Mouse (Mus musculus): ENCODE measurements around the gene Dclk2.

Gene Dclk2

DNA sequence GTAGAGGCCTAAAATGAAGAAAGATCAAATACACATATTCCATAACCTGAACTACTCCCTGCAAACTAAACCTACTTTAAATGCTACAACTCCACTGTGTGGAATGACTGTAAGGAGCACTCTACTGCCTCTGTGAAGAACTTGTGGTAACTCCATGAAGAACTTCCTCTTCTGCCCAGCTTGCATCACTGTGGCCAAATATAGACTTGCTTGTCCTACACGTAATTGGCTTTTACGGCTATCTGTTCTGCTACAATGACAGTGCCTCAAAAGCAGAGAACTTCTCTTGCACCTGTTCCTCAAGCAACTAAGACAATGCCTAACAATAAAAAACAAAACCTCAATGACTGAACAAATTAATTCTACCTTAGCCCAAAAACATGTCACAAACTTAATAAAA lies 26.2 kb downstream of the Dclk2 start:
- in situ Hi-C loops (cut with MboI, MseI) = no loop called here

DNA sequence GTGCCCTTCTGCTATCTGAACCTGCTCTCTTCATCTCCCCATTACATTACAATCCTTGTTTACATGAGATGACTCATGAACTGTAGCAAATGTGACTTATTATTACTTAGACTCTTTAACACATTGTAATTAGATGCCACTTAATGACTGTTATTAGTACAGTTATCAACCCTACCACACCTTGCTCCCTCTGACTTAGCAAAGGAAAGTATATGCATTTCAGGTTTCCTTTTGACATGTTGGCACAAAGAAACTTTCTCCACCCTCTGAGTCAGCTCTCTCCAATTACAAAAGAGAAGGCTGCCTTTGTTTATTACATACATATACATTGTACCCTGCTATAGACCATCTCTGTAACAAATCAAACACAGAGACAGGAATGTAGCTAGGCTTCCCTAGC lies 33.1 kb downstream of the Dclk2 start:
- in situ Hi-C loops (cut with MboI, MseI) = no loop called here

DNA sequence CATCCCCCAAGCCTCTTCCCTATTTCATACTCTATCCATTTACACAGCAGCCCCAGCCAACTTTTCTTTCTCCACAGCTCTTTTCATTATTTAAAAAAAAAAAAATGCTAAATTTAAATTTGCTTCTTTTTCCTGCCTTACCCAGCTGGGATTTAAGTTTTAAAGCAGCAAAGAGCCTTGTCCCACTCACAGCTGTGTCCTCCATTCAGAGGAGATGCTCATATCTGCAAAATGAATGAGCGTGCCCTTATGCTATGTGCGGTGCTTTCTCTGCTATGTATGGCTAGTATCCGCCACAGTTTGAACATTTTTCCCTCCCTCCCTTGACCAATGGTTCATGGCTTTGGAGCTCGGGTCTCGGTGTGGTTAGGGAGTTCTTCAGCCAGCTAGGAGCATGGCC lies 35.5 kb downstream of the Dclk2 start:
- in situ Hi-C loops (cut with MboI, MseI) = no loop called here

DNA sequence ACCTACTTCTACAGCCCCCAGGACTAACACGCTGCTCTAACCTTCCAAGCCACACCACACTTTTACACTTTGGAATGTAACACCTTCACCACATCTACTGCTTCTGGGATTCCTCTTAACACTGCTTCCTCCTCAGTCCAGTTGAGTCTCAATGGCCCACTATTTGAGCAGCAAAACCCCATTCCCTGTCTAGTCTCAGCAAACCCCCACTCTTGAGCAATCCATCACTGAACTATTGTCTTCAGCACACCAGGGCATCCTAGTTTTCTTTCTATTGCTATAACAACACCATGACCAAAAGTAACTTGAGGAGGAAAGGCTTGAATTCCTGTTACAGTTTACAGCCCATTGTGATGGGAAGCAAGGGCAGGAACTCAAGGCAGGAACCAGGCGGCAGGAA lies 36.2 kb downstream of the Dclk2 start:
- in situ Hi-C loops (cut with MboI, MseI) = no loop called here

DNA sequence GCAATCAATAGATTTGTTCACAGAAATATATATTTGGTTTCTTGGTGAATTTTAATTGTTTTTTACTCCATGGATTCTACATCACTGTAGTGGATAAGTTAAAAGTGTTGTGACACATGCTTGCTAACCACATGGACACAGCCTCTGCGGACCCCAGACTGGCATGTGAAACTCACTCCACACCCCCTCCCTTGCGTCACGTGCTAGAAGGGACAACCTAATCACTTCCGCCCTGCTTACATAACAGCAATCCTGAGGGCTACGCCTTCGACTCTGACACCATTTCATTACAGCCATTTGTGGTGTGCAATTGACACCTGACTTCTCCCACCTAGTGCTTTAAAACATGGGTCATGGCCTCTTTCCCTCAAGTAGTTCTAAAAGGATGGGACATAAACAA lies 36.7 kb downstream of the Dclk2 start:
- in situ Hi-C loops (cut with MboI, MseI) = no loop called here

DNA sequence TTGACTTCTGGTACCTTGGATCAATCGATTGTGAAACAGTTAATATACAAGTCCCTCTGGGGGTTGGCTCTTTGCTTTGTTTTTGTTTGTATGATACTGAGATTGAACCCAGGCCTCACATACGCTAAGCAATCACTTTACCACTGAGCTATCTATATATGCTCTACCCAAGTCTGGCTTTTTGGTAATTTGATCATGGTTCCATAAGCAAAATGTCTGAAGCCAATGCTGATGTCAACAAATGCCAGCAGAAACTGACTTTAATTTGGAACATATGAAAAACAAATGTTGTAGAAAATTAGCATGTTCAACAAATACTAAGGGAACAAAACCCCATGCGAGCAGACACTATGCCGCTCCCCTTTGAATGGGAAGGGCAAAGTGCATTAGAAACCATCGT lies 44.7 kb downstream of the Dclk2 start:
- in situ Hi-C loops (cut with MboI, MseI) = loop anchor here (5.0 kb wide), 1 partner anchor 101 kb away; no protein-coding TSS in a partner anchor

DNA sequence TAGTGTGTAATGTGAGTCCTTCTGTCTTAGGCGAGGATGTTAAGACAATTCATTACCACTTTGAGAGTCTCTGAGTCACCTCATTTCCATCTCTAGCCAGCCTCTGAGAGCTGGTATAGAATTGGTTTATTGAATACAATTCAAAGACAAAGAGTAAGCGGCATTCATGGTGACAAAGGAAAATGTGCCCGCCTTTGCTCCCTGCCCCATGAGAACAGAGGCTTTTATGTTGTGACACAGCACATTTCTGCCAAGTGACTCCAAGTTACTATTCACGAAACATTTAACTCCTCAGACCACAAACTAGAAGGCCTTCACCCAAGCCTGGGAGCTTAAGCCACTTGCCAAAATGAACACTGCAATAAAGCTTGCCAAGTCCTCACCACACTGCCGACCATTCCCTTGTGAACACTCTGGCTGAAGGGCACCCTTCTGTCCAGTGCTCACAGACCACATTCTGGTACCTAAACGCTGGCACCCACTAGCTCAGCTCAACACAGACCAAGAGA lies 47.5 kb downstream of the Dclk2 start:
- in situ Hi-C loops (cut with MboI, MseI) = no loop called here

DNA sequence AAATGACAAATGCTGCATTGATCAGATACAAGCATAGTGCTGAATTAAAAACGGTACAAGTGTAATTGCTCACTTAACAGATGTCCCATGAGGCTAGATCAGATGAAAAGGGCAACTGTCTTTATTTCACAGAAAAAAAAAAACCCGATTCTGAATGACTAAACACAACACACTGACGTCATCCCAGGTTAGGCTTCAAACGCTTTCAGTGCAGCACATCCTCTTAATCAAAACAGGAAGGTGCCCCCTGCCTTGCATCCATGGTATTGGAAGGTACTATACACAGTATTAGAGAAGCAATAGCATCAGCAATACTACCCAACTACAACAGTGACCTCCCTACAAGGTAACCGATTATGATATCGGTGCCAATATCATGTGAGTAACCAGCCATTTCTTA lies 49.7 kb downstream of the Dclk2 start:
- in situ Hi-C loops (cut with MboI, MseI) = no loop called here

DNA sequence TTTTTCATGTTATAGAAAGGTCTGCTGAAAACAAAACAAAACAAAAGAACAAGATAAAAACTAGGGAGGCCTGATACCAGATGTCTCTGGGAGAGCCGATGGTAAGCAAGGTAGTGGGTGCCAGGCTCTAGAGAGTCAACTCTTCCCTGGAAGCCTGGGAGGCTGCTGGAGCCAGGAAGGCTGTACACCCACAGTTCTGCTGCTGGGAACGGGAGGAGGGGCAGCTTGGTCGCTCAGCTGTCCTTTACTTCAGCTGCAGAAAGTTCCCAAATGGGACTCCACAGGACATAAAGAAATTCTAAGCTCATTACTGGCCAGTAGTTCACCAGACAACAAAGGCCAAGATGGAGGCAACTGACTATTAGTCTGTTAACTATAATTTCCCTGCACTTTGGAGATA lies 50.2 kb downstream of the Dclk2 start:
- in situ Hi-C loops (cut with MboI, MseI) = no loop called here

DNA sequence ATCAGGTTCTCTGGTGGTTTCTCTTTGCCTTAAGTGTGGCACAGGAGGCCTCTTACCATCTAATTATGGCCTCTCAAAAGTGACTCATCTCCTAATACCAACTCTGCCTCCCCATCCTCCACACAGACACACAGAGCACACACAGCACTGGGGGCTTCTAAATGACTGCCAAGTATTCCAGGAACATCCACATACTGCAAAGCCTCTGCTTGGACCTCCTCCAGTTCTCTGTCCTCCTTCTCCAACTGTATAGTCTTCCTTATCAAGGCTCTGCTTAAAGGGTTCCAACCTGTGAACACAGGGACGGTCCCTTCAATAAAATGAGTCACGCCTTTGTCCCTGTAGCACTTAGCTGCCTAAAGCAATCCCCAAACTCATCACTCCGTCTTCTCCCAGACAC lies 51.9 kb downstream of the Dclk2 start:
- in situ Hi-C loops (cut with MboI, MseI) = no loop called here

DNA sequence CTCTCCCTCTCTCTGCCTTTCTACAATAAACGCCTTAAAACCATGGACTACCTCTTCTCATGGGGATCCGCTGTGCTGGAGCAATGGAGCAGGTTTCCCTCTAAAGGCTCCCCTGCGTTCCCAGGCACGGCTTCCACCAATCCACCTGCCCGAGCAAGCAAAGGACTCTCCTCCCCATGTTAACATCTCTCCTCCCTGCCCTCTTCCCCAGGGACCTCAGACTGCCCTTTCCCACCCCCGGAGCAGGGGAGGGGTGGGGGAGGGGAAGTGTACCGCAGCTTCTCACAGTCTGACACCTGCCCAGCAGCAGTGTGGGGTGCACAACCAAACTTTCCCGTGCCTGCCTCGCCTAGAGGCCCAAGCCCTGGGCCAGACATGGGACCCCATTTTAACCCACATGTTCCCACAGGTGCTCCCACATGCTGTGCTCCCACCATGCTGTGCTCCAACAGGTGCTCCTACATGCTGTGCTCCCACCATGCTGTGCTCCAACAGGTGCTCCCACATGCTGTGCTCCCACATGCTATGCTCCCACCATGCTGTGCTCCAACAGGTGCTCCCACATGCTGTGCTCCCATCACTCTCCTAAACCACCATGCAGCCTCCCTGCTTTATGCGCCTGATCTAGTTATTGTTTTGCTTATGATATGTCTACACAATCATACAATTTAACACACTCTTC lies 57.2 kb downstream of the Dclk2 start:
- in situ Hi-C loops (cut with MboI, MseI) = no loop called here

DNA sequence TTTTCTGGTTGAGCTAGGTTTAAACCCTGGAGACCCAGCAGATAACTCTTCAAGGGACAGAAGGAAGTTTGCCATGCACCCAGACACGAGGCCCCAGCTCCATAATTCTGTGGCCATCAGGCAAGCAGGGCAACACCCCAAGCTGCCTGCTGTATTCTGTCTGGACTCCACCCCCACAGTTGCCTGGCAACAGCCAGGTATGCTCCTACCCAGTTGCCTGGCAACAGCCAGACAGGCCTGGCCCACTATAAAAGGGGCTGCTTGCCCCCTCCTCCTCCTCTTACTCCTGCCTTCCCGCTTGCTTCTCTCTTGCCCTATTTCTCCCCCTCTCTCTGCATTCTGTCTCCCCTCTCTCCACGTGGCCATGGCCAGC lies 57.7 kb downstream of the Dclk2 start:
- in situ Hi-C loops (cut with MboI, MseI) = no loop called here

DNA sequence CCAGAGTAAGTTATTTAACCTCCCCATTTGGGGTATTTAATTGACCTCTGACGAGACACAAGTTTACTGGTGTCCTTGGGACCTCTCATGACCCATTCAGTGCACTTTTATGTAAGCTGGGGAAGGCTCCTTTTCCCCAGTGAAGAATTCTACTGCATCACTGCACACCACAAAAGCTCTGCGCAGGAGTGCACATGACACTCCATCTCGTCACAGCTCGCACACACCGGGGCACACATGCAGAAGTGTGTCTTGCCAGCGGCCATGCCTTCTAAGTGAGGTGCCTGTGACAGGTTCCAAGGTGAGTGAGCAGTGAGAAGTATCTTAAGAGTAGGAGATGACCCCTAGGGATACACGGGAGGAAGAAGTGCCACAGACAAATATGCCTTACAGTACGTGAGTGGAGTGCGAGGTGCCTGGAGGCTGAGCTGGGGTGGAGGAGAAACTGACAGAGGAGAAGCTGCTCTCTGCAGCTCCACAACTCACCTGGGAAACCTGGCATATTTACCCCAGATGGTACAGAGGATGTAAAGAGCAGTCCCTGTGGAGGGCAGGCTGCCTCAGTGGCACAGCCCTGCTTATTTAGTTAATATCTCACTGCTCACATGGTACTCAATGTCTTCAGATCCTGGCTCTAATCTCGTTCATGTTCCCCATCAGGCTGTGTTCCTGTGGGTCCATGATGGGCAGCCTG lies 58.3 kb downstream of the Dclk2 start:
- in situ Hi-C loops (cut with MboI, MseI) = no loop called here

DNA sequence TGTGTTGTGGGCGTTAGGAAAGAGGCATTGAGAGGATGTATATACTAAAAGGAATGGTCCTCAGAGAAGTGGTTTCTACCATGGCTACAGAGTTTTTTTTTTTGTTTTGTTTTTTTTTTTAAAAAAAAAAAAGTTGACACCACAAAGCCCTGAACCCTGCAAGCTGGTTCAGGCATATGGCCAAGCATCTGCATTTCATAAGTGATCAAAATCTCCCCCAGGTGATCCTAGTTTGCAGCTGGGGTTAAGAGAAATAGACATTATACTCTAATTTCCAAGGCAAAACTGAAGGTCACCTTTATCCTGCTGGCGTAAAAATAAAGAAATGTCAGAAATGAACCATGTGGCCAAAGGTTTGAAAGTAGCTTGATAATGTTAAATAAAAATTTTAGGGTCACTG lies 60.9 kb downstream of the Dclk2 start:
- in situ Hi-C loops (cut with MboI, MseI) = no loop called here

DNA sequence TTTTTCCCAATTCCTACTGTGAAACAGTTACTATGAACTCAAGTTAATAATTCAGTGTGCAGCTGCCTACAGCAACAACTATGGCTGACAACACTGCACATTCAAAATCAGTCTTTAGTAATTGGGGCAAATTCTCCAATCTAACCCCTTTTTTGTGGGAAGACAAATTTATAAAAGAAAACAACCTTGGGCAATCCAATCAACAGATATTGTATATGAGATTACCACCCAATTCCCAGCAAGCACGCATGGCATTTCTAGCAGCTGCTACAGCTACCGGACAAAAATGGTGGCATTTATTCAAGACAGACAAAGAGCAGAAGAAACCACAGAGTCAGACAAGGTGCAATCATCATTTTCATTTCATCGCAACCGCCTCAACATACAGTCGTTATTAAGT lies 62.0 kb downstream of the Dclk2 start:
- in situ Hi-C loops (cut with MboI, MseI) = no loop called here

DNA sequence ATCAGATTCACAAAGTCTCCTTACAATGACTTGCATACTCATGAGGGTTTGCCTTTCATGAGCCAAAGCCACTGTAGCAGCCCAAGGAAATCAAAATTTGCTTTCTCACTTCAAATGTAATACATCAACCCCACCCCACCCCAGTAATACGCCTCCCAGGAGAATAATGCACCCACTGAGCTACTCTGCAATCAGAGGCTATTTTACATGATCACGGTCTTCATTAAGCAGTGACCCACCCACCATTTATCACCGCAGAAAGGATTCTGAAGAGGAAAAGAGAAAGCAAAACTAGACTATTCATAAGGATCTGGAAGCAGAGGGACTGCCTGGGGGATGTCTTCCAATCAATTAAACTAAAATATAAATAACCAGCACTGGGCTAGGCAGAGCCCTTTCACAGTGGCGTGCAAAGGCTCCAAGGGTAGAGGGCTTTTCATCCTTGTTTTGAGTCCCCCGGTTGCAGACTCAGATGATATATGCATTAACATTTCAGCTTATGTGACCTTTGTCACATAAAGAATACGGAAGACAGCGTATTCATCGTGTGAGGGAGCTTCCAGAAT lies 62.7 kb downstream of the Dclk2 start:
- in situ Hi-C loops (cut with MboI, MseI) = no loop called here

DNA sequence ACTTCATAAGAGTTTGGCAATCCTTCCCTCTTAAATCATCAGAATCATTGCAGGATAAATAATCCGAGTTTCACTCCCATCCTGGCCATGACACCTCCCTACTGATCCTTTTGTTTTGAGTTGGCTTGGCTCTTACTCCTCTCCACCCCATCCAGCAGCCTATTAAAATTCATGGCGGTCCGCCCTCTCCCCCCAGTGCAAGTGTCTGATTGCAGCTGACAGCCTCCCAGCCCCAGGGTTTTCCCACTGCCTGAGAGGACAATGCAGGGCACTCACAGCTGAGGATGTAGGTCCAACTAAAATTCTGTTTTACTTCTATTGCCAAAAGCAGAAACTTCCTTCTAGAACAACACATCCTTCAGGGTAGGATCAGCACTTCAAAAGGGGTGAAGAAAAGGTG lies 67.8 kb downstream of the Dclk2 start:
- in situ Hi-C loops (cut with MboI, MseI) = no loop called here

DNA sequence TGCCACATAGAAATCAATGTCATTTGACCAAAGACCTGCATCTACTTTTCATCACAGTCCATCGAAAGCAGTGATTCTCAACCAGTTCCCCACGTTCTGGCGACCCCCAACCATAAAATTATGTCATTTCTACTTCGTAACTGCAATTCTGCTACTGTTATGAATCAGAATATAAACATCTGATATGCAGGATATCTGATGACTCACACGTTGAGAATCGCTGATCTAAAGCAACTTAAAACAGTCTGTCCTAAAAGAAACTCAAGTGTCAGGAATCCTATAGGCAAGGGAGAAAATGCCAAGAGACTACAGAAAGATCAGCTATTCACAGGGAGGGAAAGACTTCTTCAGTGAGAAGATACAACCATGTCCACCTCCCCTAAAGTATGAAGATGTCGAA lies 69.5 kb downstream of the Dclk2 start:
- in situ Hi-C loops (cut with MboI, MseI) = no loop called here

DNA sequence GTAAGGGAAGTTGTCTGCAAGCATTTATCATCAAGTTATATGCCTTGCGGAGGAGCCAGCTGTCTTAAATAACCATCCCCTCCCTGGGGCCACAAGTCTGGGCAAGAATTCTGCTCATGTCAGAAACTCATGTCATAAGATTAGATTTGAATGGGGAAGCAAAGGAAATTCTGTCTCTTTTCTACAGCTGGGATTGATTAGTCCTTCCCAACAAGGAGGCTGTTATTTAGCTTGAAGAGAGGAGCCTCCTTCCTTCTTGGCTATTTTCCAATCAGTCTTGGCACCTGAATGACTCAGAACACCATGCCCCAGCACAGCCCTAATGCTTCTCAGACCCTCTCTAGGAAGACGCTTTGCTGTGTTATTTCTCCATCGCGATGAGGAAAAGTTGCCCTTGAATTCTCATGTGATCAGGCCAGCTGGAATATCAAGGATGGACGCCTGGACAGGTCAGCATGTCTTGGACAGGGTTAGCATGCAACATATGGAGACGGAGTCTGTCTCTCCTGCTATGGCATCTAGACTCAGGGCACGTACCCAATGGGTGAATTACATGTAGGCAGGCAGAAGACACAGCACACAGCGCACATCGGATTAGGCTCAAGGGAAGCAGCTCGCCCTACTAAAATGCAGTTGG lies 70.1 kb downstream of the Dclk2 start:
- in situ Hi-C loops (cut with MboI, MseI) = no loop called here

DNA sequence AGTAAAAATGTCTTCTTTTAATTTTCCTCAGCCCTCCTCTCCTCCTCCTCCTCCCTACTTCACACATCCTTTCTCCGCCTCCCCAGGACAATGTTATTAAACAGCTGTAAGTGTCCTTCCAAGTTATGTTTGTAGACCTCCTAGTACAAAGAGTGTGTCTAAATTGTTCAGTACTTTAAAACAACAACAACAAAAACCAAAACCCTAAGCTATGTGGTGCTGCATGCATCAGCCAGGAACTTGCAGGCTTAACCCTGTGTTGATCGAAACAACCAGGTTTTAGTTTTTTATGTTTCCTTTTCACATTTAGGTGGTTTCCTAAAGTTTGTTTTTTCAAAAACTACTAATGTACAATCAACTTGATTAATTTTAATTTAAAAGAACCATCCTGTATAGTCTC lies 71.3 kb downstream of the Dclk2 start:
- in situ Hi-C loops (cut with MboI, MseI) = loop anchor here (10.0 kb wide), 1 partner anchor 675 kb away; the partner anchor contains the start of gene Etv3

DNA sequence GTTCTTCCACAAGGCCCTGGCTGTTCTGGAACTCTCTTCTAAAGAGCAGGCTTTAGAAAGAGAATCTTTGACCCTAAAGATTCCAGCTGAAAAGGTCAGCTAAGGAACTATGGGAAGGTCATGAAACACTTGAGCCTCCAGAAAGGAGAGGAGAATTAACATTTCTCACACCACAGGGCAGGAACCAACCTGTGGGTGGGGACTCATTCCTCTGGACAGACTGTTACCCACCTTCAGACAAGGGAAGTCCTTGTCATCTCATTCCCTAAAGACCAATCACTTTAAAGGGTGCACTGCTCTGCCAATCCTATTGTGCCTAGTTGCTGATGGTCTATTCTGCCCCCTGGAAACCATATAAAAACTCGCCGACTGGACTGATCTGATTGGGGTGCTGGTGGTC lies 73.1 kb downstream of the Dclk2 start:
- in situ Hi-C loops (cut with MboI, MseI) = loop anchor here (10.0 kb wide), 1 partner anchor 677 kb away; the partner anchor contains the start of gene Etv3

DNA sequence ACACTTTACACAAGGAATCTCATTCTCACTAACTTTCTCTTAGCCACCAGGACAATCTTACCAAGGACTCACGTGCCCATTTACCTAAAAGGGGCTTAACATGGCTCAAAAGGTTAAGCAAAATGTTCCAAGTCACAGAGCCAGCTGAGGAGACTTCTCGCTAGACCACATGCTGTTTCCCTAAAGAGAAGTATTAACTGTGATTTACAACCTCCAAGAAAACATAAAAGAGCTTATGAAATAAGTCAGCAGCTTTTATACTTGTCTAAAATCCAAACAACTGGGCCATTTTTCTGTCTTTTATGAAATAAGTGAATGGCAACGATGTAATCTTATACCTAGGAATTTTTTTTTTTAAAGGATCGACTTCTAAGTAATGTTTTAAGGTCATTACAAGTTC lies 74.6 kb downstream of the Dclk2 start:
- in situ Hi-C loops (cut with MboI, MseI) = loop anchor here (10.0 kb wide), 1 partner anchor 679 kb away; the partner anchor contains the start of gene Etv3
